Mouse (Mus musculus): ENCODE results near the gene Myh9. TPM values are rescaled to one million over a fixed set of nuclear protein-coding genes. Genes with fewer than 3 reads are reported as not detected.

The Myh9 gene
- polyA plus RNA-seq, 1 experiment from 2014 or later, result 86.6 TPM

DNA sequence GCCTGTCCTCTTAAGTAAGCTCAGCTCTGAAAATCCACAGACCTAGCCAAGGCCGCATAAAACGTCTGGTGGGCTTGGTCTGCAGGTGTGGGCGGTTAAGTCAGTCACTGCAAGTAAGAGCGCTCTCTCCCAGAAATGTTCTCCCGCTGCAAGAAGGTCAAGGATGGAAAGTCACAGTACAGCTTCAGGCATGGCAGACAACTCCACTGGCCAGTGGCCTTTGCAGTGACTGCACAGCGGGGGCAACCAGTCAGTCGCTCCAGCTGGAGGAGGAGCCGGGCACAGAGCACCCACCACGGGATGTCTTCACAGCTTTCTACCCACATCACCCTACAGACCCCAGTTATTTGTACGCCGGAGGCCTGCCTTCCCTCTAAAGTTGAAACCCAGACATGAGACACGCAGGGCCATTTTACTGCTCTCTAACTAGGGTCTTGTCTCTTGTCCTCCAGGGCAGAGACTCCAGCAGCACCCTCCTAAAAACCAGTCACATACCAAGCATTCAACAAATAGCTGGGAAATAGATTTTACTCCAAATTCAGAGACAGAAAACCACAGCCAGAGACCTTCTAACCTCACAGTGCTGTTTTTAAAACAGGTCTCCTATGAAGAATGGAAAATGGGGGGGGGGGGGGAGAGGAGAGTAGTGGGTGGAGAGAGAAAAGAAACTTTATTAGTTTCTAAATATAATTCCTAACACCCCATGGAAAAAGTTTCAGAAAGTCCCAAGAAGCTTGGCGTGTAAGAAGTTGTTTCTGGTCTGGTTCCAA is 47.7 kb downstream of the Myh9 start:
- Histone ChIP-seq H3K4me3 (ENCODE audit: low read depth, low read length) (no peak overlapping the region), H3K36me3 (ENCODE audit: insufficient read depth) (peaks cover 85% of the 10 kb centered on the region), H3K4me2 (no peak overlapping the region), H3K4me1 (ENCODE audit: insufficient read depth) (peaks cover 16% of the 10 kb centered on the region), H3K9ac (no peak overlapping the region), H3K27ac (ENCODE audit: low read depth) (no peak overlapping the region), H3K27me3 (ENCODE audit: insufficient read depth, low read length) (no peaks in the 10 kb centered on the region), H3K9me3 (ENCODE audit: low read depth, low read length) (no peaks in the 10 kb centered on the region)
- 84% methylated on average over 13 of the region's 13 CpGs for WGBS
- DNase-seq (no peak), ATAC-seq (ENCODE audit: insufficient read depth) (no peak)
- TF ChIP-seq CTCF (IDR thresholded peaks at IDR 0.05; ENCODE audit: low read depth), result no peak

GRCm38 (mm10) chr15:77793554-77793953 is 48.4 kb downstream of the Myh9 start:
- H3K4me3 ChIP-seq (ENCODE audit: low read depth, low read length), result no peak overlapping the region
- peaks cover 92% of the 10 kb centered on the region for H3K36me3 ChIP-seq (ENCODE audit: insufficient read depth)
- TF ChIP-seq CTCF (IDR thresholded peaks at IDR 0.05; ENCODE audit: low read depth), result no peak
- H3K4me1 ChIP-seq (ENCODE audit: insufficient read depth), result peaks cover 10% of the 10 kb centered on the region
- no peak overlapping the region for H3K4me2 ChIP-seq
- no peak for ATAC-seq (ENCODE audit: insufficient read depth)
- H3K27ac ChIP-seq (ENCODE audit: low read depth), result no peak overlapping the region
- DNase-seq, result no peak
- WGBS, result 86% methylated on average over 7 of the region's 7 CpGs
- H3K27me3 ChIP-seq (ENCODE audit: insufficient read depth, low read length), result no peaks in the 10 kb centered on the region
- H3K9ac ChIP-seq, result no peak overlapping the region
- no peaks in the 10 kb centered on the region for H3K9me3 ChIP-seq (ENCODE audit: low read depth, low read length)

- DNase-seq (no peak), ATAC-seq (ENCODE audit: insufficient read depth) (no peak)
- Histone ChIP-seq H3K9ac (no peak overlapping the region), H3K27me3 (ENCODE audit: insufficient read depth, low read length) (no peaks in the 10 kb centered on the region), H3K4me2 (no peak overlapping the region), H3K4me3 (ENCODE audit: low read depth, low read length) (no peak overlapping the region), H3K9me3 (ENCODE audit: low read depth, low read length) (no peaks in the 10 kb centered on the region), H3K27ac (ENCODE audit: low read depth) (no peak overlapping the region), H3K36me3 (ENCODE audit: insufficient read depth) (peaks cover 97% of the 10 kb centered on the region), H3K4me1 (ENCODE audit: insufficient read depth) (peaks cover 5% of the 10 kb centered on the region)
- TF ChIP-seq CTCF (IDR thresholded peaks at IDR 0.05; ENCODE audit: low read depth), result no peak
- 83% methylated on average over 4 of the region's 4 CpGs for WGBS
These were observed 48.9 kb downstream of the Myh9 start for GRCm38 (mm10) chr15:77793094-77793493.

DNA sequence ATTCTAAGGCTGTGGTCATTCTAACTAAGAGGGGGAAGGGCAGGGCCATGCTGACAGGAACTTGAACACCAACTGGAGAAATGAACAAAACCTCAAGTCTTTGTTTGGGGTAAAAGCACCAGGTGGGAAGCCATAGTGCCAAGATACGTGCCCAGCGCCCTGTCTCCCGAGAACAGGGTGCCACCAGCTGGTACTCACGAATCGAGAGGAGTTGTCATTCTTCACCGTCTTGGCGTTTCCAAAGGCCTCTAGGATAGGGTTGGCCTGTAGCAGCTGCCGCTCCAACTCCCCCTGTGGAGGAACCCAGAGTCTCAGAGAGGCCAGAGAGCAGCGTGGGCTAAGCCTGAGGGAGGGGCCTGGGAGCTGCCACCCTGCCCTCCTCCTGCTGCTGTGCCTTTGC is 49.9 kb downstream of the Myh9 start:
- Histone ChIP-seq H3K4me1 (ENCODE audit: insufficient read depth) (no peaks in the 10 kb centered on the region), H3K4me2 (no peak overlapping the region), H3K9me3 (ENCODE audit: low read depth, low read length) (no peaks in the 10 kb centered on the region), H3K4me3 (ENCODE audit: low read depth, low read length) (no peak overlapping the region), H3K9ac (no peak overlapping the region), H3K27me3 (ENCODE audit: insufficient read depth, low read length) (no peaks in the 10 kb centered on the region), H3K36me3 (ENCODE audit: insufficient read depth) (peaks cover 98% of the 10 kb centered on the region), H3K27ac (ENCODE audit: low read depth) (no peak overlapping the region)
- no peak for TF ChIP-seq CTCF (IDR thresholded peaks at IDR 0.05; ENCODE audit: low read depth)
- no peak for DNase-seq
- WGBS, result 82% methylated on average over 9 of the region's 9 CpGs
- ATAC-seq (ENCODE audit: insufficient read depth), result no peak

GRCm38 (mm10) chr15:77790656-77791405 is 51.1 kb downstream of the Myh9 start:
- H3K9me3 ChIP-seq (ENCODE audit: low read depth, low read length), result no peaks in the 10 kb centered on the region
- peaks cover 99% of the 10 kb centered on the region for H3K36me3 ChIP-seq (ENCODE audit: insufficient read depth)
- H3K4me2 ChIP-seq, result no peak overlapping the region
- H3K9ac ChIP-seq, result no peak overlapping the region
- WGBS, result 90% methylated on average over 21 of the region's 21 CpGs
- no peak overlapping the region for H3K27ac ChIP-seq (ENCODE audit: low read depth)
- DNase-seq (no peak), ATAC-seq (ENCODE audit: insufficient read depth) (no peak)
- H3K27me3 ChIP-seq (ENCODE audit: insufficient read depth, low read length), result no peaks in the 10 kb centered on the region
- H3K4me3 ChIP-seq (ENCODE audit: low read depth, low read length), result no peak overlapping the region
- TF ChIP-seq CTCF (IDR thresholded peaks at IDR 0.05; ENCODE audit: low read depth), result no peak
- no peaks in the 10 kb centered on the region for H3K4me1 ChIP-seq (ENCODE audit: insufficient read depth)

DNA sequence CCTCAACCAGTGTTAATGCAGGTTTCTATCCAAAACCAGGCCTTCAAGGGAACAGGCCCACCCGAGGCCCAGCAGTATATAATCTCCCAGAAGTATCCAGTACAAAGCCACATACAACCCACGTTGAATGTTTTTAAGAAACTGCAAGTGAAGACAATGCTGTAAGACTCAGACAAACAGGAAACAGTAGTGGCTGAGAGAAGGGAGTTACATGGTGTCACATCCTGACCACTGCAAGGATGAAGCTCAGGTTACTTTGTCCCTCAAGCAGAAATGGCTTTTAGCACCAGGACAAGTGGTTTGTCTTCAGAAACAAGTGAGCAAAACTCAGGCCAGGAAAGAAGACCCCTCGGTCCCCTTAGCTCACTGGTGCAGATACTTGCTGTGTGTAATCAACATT is 52.8 kb downstream of the Myh9 start:
- no peak for TF ChIP-seq CTCF (IDR thresholded peaks at IDR 0.05; ENCODE audit: low read depth)
- Histone ChIP-seq H3K4me3 (ENCODE audit: low read depth, low read length) (no peak overlapping the region), H3K27ac (ENCODE audit: low read depth) (no peak overlapping the region), H3K27me3 (ENCODE audit: insufficient read depth, low read length) (no peaks in the 10 kb centered on the region), H3K4me2 (no peak overlapping the region), H3K9me3 (ENCODE audit: low read depth, low read length) (no peaks in the 10 kb centered on the region), H3K9ac (no peak overlapping the region), H3K4me1 (ENCODE audit: insufficient read depth) (no peaks in the 10 kb centered on the region), H3K36me3 (ENCODE audit: insufficient read depth) (peaks cover 99% of the 10 kb centered on the region)
- WGBS, result 77% methylated on average over 3 of the region's 3 CpGs
- ATAC-seq (ENCODE audit: insufficient read depth), result no peak
- no peak for DNase-seq

- no peaks in the 10 kb centered on the region for H3K4me1 ChIP-seq (ENCODE audit: insufficient read depth)
- H3K4me3 ChIP-seq (ENCODE audit: low read depth, low read length), result no peak overlapping the region
- H3K27ac ChIP-seq (ENCODE audit: low read depth), result no peak overlapping the region
- H3K4me2 ChIP-seq, result no peak overlapping the region
- H3K9ac ChIP-seq, result no peak overlapping the region
- no peak for ATAC-seq (ENCODE audit: insufficient read depth)
- peaks cover 100% of the 10 kb centered on the region for H3K36me3 ChIP-seq (ENCODE audit: insufficient read depth)
- H3K27me3 ChIP-seq (ENCODE audit: insufficient read depth, low read length), result no peaks in the 10 kb centered on the region
- H3K9me3 ChIP-seq (ENCODE audit: low read depth, low read length), result no peaks in the 10 kb centered on the region
- WGBS, result 85% methylated on average over 6 of the region's 6 CpGs
- TF ChIP-seq CTCF (IDR thresholded peaks at IDR 0.05; ENCODE audit: low read depth), result no peak
- no peak for DNase-seq
These were observed 53.6 kb downstream of the Myh9 start for GRCm38 (mm10) chr15:77788356-77788755.

Data from lung, embryonic 14.5 days (tissue).